Mouse (Mus musculus) embryo, embryonic 10.5 days (tissue): ENCODE data around the gene Acsl5.

Experiments
- DNase-seq: peaks from one replicate; pipeline ENCODE4 v3.0.0-alpha.2; 2015; ENCODE audit warnings: low spot score

Acsl5 gene

DNA sequence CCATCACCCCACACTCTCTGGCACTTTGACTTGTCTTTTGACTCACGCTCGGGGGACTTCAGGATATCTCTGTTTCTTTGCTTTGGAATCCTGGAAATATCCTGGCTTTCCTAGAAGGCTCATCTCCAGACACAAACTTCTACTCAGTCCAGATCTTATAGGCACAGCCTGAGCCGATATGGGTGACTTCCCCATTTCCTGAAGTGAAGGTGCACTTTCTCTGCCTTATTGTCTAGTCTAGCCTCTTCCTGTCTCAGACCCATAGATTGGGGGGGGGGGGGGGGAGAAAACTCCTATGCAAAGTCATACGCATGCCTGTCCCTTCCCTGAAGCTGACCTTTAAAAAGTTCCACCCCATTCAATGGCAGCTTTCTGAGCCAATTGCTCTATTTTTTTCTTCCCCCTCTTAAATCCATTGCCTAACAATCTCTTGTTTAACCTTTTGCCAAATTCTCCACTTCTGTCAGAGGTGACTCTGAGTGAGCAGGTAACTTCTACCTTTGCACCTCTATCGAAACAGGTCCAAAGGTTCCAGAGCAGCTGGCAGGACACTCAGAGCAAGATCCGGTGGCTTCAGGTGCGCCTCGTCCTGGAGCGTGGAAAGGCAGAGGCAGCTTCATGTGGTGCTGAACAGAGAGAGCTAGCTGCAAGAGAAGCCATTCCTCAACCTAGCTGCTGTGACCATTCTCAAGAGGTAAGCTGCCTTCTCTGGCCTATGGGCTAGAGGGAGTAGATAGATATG is at the start of gene Acsl5:
Gene Acsl5 (plus strand): TSS at position 556 of the 742 bp plus-strand sequence.
- no peak for DNase-seq

DNA sequence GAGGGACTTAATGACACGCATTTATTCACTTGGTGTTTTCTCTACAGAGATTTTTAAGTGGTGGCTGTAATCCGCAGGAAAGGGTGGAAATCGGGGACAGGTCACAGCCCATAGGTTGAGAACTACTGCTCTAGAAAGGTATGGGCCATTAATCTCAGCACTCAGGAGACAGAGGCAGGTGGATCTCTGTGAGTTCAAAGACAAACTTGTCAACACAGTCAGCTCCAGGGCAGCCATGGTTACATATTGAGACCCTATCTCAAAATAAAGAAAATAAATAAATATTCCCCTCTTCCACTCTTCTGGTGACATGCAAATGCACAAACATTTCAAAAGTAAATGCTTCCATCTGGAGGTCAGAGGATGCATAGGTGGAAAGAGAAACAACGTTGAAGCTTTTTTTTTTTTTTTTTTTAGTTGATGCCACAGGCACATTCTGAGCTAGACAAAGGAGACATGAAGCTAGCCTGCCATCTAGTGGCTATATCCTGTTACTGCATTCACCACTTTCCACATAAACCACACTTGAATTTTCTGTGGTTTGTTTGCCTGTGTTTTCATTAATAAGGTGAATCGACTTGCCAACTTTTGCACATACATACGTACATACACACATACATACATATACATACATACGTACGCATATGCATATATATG is 45.1 kb upstream of the Acsl5 start:
- peak; percentile 85 for DNase-seq

DNA sequence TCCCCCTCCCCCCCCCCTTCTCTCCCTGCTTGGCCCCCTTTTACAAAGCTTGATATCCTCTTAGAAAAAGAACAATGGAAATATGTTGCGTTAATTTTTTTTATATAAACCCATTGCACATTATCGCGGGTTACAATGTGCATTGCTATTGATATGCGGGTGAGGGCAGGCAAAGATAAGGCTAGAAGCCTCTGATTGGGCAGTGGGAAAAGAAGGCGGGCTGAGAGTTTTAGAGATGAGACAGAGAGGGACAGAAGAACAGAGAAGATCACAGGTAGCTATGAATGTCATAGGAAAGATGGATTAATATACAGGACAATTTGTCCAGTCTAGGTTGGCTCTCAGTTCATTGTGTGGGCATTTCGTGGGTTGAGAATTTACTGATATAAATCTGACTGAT is 44.5 kb upstream of the Acsl5 start:
- DNase-seq: no peak

DNA sequence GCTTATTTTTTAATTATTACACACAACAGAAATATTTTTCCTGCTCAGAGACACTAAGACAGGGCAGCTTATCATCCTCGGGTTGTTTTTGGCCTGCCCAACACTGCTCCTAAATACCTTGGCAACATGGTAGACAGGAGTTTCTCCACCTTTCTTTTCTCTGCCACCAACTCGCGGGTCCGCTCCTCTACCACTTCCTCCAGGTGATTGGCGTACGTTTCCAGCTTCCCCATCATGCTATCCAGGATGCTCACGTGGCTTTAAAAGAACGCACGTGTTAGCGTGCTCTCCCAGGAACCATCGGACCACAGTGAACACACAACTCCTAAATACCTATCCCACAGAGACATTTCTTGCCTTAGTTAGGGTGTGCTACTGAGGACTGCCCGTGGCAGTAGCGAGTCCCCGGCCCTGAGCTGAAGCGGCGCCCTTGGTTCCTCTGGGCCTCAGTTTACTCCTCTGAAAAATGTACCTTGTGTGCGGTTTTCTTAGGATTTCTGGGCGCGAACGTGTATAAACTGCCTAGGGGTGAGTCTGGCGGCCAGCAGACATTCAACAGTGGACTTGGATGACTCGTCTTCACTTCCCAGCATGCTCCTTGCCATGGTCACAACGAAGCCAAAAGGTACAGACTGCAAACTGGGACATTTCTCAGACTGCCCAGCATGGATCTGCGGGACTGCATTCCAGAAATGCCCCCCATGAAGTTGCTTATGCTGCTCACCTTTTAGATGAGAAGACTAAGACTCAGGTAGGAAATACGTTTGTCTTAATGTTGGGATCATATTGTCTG is 43.8 kb upstream of the Acsl5 start:
- no peak for DNase-seq

DNA sequence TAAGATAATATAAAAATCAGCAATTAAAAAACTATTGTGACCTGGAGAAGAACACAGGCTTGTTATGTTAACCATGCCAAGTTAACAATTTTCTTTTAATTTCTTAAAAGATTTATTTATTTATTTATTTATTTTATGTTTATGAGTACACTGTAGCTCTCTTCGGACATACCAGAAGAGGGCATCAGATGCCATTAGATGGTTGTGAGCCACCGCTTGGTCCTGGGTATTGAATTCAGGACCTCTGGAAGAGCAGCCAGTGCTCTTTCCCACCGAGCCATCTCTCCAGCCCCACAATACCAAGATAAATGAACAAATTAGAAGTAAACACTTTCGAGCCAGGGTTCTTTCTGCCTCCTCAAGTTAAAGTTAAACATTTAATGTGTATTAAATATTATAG is 43.1 kb upstream of the Acsl5 start:
- DNase-seq: no peak

DNA sequence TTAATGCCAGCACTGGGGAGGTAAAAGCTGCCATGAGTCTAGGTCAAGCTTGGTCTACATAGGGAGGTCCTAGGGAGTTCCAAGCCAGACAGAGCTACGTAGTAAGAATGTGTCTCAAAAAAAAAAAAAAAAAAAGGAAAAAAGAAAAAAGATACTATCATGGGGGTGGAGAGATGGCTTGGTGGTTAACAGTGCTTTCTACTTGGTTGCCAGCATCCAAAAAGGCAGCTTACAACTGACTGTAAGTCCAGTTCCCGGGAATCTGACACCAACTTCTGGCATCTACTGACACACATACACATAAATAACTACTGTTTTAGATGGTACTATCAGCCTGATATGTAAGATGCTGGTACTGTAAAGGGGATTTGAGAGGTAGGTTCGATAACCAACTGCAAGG is 42.7 kb upstream of the Acsl5 start:
- DNase-seq: no peak

DNA sequence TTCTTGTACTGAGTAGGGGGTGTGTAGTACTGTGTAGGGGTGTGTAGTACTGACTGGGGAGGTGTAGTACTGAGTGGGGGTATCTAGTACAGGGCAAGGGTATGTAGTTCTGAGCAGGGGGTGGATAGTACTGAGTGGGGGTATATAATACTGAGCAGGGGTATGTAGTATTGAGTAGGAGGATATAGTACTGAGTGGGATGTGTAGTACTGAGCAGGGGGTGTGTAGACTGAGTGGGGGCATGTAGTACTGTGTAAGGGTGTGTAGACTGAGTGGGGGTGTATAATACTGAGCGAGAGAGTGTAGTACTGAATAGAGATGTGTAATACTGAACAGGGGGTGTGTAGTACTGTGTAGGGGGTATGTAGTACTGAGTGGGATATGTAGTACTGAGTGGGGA is 40.0 kb upstream of the Acsl5 start:
- no peak for DNase-seq

DNA sequence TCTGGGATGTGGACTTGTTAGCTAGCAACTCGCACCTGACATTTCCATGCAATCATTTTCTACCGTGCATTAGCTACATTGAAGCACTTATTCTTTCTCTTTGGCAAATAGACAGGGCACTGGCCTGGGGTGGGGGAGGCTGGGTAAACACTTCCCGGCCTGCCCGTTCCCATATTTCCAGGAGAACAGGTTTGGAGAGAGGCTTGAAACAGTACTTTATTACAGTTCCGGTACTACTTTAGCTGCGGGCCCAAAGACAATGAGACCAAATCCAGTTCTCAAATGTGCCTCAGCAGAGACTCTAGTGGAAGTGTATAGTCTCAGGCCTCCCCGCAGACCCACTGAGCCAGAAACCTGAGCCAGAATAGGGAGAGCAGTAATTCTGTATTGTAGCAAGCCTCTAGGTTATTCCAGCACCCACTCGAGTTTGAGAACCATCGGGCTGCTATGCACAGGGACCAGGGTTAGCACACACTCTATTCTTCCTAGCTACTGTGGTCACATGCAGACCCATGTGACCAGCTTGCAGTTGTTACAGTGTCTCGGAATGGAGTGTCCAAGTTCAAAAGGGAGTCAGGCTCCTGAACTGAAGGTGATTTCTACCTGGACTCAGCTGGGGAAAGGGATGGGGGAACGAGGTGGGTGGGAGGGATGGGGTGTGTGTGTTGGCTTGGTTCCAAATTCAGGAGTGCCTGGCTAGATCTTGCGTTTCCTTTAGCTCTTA is 38.0 kb upstream of the Acsl5 start:
- DNase-seq: no peak

DNA sequence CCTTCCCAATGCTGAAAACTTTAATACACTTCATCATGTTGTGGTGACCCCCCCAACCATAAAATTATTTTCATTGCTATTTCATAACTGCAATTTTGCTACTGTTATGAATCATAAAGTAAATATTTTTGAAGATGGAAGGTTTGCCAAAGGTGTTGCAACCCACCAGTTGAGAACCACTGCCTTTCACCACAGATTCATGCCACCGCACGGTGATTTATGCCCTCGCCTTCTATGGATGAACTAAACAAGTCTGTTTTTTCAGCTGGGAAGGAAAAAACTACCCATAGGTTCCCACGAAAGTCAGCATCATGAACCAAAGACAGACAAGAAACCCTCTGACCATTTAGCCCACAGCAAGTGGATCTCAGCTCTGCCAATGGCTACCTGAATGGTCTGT is 34.9 kb upstream of the Acsl5 start:
- no peak for DNase-seq

DNA sequence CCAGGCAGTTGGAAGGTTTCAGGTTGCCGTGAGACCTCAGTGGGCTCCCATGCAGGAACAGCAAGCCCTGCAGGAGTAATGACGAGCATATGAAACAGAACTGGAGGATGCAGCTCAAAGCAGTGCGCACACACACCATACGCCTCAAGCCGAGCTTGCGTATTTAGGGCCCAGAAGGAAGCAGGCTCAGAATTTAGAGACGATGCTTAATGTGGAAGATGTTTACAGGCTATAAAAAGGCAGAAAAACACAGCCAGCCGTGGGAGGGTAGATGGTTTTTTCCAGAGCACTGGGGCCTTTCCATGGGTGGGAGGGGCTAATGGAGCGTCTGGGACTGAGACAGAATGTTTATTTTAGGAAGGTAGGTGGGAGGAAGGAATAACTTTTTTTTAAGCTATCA is 34.4 kb upstream of the Acsl5 start:
- DNase-seq: no peak

DNA sequence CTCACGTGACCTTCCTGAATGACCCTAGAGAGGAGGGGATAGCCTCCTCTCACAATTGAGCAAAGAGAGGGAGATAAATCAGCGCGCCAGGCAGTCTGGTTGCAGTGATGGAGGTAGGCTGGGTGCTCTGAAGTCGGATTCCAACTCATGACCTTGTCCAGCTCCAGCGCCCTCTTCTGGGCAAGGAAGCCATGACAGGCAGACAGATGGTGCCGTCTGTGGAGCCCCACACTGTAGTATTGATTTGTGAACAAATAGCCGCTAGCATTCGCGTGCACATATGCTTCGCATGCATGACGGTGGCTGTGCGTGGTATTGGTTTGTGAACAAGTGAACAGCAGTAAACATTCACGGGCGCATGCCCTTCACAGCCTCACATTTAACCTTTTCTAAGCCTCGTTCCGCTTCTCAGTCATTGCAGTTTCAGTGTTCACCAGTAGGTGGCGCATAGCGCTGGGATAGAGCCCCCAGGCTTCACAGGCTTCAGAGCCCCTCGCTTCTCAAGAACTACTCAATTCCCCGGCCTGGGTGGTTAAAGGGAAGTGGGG is 33.5 kb upstream of the Acsl5 start:
- DNase-seq: peak; percentile 96

DNA sequence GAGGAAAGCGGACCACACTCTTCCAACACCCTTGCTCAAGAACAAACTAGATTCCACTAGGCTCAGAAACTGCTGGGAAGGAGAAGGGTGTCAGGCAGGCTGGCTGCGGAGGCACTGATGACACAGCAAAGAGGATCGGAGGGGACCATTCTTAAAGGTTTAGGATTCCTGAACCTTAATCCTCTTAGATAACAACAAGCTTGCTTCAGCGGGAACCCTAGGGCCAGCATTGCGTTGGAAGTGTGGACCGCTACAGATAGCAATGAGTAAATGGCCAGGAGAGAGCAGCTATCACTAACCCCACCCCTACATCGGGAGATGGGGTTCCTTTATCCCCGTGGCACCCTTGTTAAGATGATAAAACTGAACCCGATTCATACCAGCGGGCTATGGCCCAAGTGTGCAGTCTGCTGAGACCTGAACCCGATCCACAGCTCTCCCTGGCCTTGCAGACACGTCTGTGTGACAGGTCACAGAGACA is 33.0 kb upstream of the Acsl5 start:
- no peak for DNase-seq

DNA sequence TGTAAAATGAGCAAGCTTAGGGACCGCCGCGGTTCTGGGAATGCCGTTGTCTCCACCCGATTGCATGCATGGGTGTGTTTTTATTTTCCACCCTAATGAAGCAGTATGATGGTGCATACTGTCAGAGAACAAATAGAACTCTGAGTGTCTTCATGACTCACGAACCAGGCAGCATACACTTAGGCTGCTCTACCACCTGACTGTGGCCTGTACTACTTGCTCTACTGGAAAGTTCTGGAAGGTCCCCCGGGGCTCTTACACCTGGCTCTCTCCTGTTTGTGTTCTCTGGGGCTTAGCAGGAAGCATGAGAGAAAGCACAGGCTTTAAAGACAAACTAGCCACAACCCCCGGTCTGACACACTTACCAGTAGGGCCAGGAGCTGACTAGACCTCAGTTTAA is 32.4 kb upstream of the Acsl5 start:
- no peak for DNase-seq

DNA sequence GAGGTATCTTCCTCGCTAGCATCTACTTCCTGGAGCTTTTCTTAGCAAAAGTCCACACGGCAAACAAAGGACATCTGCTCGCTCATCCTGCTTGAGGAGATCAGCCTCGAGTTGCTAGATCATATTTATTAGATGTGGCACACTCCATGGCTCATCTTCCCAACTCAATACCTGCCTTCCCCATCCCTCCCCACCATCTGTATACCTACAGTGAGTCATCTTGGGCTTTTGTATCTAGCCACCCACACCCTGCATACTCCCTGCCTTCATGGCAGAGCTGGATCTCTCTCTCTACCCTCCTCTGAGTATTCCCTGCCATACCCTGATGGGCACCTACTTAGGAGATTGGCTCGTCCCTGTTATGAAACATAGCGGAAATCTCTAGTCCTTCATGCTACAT is 30.5 kb upstream of the Acsl5 start:
- no peak for DNase-seq

DNA sequence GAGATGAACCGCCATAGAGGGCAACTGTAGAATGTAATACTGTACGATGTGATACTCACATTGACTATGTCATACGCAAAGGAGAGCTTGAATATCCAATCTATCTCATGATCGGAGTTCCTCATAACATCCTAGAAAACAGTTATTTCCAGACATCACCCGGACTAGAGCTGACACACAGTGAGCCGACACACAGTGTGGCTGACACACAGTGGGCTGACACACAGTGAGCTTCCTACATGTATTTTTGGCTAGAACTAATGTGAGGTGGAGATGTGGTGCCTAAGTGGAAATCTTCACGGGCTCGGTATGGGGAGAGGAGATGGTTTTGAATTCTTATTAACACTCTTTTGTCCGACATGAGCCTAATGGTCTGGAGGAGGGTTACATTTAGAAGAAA is 29.5 kb upstream of the Acsl5 start:
- no peak for DNase-seq

DNA sequence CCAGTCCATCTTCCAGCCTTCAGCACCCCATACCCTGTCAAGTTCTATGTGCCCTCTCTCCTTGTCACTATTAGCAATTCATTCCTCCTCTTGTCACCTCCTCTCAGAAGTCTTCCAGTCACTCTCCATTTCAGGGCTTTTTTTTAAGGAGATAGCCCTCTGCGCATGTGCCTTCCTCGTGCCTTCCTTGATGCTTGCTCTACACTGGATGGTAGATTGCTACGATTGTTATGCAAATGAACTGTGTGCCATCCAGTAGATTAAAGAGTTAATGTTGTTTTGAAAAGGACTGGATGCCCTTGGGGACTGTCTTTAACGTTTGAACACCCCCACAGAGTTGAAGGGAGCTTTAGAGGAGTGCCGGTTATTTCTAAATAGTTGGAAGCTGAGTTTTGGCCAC is 25.1 kb upstream of the Acsl5 start:
- DNase-seq: no peak

DNA sequence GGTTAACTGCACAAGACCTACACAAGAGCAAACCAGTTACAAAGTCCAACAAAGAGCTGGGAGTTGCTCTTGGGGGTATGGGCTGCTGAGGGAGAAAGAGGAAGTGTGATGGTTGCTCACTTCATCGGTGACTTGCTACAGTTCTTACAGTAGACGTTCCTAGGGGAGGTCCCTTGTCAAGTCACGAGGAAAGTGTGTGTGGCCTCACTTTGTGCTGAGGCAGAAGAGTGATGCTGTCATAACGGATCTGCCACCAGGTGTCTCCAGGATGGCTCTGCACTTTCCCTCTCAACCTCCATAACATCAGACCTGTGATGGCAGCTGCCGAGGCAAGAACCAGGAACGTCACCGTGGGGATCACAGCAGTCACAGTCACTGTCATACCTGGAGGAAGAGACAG is 24.6 kb upstream of the Acsl5 start:
- DNase-seq: no peak

DNA sequence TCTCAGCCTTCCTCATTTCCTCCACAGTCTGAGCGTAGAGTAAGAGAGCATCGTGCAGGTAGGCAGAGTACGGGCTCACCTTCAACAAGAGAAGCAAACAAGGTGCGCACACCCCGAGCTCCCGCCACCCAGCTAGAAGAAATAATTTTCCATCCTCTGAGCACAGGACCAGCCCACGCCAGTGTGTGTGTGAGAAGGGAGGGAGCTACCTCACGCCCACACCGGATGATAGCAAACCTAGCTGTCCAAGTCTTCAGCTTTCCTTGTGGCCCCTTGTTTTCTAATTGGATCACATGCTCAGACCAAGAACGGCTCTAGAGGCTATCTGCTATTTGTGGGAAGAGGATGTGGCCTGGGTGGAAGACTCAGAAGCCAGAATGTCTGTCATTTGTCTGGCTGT is 20.7 kb upstream of the Acsl5 start:
- DNase-seq: no peak

DNA sequence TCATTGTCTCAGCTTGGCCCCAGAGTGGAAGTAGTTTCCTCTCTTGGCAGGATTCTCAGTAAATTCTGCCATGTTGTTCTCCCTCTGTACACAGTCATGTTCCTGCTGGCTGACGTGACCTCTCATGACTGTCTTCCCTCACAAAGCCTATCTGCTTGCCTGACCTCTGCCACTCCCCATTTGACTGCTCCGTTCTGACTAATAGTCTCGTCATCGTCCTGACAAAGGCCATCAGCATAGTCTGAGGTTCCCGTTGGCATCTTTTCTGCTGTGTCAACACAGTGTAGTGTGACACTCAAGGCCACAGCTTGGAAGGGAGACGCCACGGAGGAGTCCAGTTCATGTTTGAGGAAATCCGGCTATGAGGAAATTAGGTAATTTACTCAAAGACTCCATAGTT is 19.6 kb upstream of the Acsl5 start:
- DNase-seq: no peak

DNA sequence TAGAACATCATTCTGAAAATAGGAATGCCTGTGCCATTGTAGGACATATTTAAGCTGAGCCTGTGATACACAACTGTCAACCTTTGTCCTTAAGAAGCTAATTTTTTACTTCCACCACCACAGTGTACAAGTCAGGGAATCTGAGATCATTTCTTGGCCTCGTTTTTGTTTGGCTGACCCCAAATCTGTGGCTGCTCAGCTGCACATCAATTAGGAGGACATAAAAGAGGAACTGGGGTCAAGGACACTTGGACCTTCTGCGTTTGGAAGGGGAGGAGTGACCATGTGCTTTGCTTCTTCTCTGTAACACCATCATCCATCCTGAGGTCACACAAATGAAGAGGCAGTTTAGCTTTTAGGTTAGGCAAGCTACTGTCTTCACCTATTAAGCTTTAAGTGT is 15.7 kb upstream of the Acsl5 start:
- no peak for DNase-seq

DNA sequence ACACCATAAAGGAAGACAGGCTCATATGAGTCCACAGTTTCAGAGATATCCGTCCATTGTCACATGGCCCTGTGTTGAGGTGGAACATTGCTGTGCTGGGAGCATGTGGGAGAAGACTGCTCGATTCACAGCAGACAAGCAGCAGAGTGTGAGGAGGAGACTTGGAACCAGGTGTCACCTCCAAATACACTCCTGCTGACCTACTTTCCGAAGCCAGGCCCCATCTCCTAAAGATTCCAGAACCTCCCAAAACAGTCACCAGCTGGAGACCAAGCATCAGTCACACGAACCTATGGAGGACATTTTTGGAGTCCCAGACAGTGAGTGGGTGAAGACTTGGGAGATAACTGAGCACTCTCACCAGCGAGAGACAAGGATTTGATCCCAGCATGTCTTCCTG is 15.2 kb upstream of the Acsl5 start:
- DNase-seq: no peak

DNA sequence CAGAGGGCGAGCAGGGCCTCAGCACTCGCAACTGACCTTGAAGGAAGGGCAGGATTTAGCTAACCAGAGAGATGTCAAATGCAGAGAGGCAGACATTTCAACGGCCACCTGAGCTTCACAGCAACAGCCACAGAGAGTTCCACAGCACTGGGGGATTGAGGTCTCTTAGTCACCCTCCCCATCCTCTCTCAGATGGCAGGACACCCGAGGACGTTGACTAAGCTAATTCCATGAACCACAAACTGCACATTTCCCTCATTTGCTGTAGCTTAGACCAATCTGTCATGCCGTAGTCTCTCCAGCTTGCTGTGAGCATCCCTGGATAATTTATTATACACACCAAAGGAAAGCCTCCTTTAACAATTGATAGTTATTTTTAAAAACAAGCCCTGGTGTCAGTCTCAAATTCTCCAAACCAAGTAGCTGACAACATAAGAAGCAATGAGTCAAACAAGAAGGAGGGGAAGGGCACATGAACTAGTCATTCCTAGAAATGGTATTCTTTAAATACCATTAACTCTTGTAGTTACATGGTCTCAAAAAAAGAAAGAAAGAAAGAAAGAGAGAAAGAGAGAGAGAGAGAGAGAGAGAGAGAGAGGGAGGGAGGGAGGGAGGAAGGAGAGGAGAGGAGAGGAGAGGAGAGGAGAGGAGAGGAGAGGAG is 11.8 kb upstream of the Acsl5 start:
- no peak for DNase-seq
